8 mouse cellular contexts compared by ENCODE assay signal in genomic region chr4:119109640-119110039, GRCm38 (mm10). TPM values are rescaled to one million over a fixed set of nuclear protein-coding genes. Genes with fewer than 3 reads are reported as not detected.
DNase-seq lines count a peak whose midpoint lies in the region; ATAC-seq lines count a peak whose summit lies in the region.

No protein-coding gene starts in this region.

- 11% methylated on average over 11 of the region's 11 CpGs for WGBS in kidney, embryonic 16.5 days
- 9% methylated on average over 11 of the region's 11 CpGs for WGBS in embryonic facial prominence, embryonic 10.5 days
- WGBS in hindbrain, embryonic 15.5 days: 5% methylated on average over 11 of the region's 11 CpGs
- WGBS in midbrain, embryonic 15.5 days: 7% methylated on average over 11 of the region's 11 CpGs

- peak overlapping the region; percentile 84 for H3K4me3 ChIP-seq in kidney, embryonic 16.5 days (ENCODE audit: low read length)
- H3K4me3 ChIP-seq in embryonic facial prominence, embryonic 10.5 days: peak overlapping the region; percentile 72
- H3K4me3 ChIP-seq in hindbrain, embryonic 15.5 days: peak overlapping the region; percentile 92
- H3K4me3 ChIP-seq in midbrain, embryonic 15.5 days: peak overlapping the region; percentile 57

- H3K27me3 ChIP-seq in kidney, embryonic 16.5 days (ENCODE audit: insufficient read depth, low read length): no peaks in the 10 kb centered on the region
- H3K27me3 ChIP-seq in embryonic facial prominence, embryonic 10.5 days (replicated peaks; ENCODE audit: low read depth, poor library complexity, severe bottlenecking): no peaks in the 10 kb centered on the region
- no peaks in the 10 kb centered on the region for H3K27me3 ChIP-seq in hindbrain, embryonic 15.5 days
- no peaks in the 10 kb centered on the region for H3K27me3 ChIP-seq in midbrain, embryonic 15.5 days (replicated peaks)

- H3K9ac ChIP-seq in kidney, embryonic 16.5 days (replicated peaks; ENCODE audit: low read length): peak overlapping the region; percentile 92
- peak overlapping the region; percentile 80 for H3K9ac ChIP-seq in hindbrain, embryonic 15.5 days
- H3K9ac ChIP-seq in midbrain, embryonic 15.5 days: peak overlapping the region; percentile 61

- H3K27ac ChIP-seq in kidney, embryonic 16.5 days (ENCODE audit: low read length): peak overlapping the region; percentile 99
- H3K27ac ChIP-seq in embryonic facial prominence, embryonic 10.5 days (replicated peaks): peak overlapping the region; percentile 95
- no peak overlapping the region for H3K27ac ChIP-seq in hindbrain, embryonic 15.5 days (replicated peaks)
- H3K27ac ChIP-seq in midbrain, embryonic 15.5 days: 0 out of 2 replicates have a peak overlapping the region, but pooled peaks have one; percentile 83

- no peaks in the 10 kb centered on the region for H3K36me3 ChIP-seq in kidney, embryonic 16.5 days (ENCODE audit: insufficient read depth, low read length)
- peaks cover 41% of the 10 kb centered on the region for H3K36me3 ChIP-seq in embryonic facial prominence, embryonic 10.5 days (replicated peaks)
- no peaks in the 10 kb centered on the region for H3K36me3 ChIP-seq in hindbrain, embryonic 15.5 days
- H3K36me3 ChIP-seq in midbrain, embryonic 15.5 days (replicated peaks): no peaks in the 10 kb centered on the region

- H3K9me3 ChIP-seq in kidney, embryonic 16.5 days (ENCODE audit: low read length): no peaks in the 10 kb centered on the region
- no peaks in the 10 kb centered on the region for H3K9me3 ChIP-seq in embryonic facial prominence, embryonic 10.5 days
- H3K9me3 ChIP-seq in hindbrain, embryonic 15.5 days: no peaks in the 10 kb centered on the region
- no peaks in the 10 kb centered on the region for H3K9me3 ChIP-seq in midbrain, embryonic 15.5 days

- no peak for DNase-seq in kidney, postnatal 25 days
- no peak for DNase-seq in embryonic facial prominence, embryonic 10.5 days (ENCODE audit: low spot score)
- DNase-seq in thymus, postnatal 25 days: no peak
- no peak for DNase-seq in kidney, postnatal 4 days

- no peak for ATAC-seq in kidney, embryonic 16.5 days (ENCODE audit: low FRiP score, low TSS enrichment)
- no peak for ATAC-seq in hindbrain, embryonic 15.5 days (ENCODE audit: low FRiP score, low read depth)
- ATAC-seq in midbrain, embryonic 15.5 days (replicated peaks): no peak
- ATAC-seq in granulocyte monocyte progenitor cell, adult 5-6 weeks (replicated peaks; ENCODE audit: poor library complexity, severe bottlenecking): no peak

- H3K4me1 ChIP-seq in kidney, embryonic 16.5 days (ENCODE audit: insufficient read depth, low read length): peaks cover 48% of the 10 kb centered on the region
- peaks cover 86% of the 10 kb centered on the region for H3K4me1 ChIP-seq in embryonic facial prominence, embryonic 10.5 days
- H3K4me1 ChIP-seq in hindbrain, embryonic 15.5 days (replicated peaks): peaks cover 46% of the 10 kb centered on the region
- peaks cover 35% of the 10 kb centered on the region for H3K4me1 ChIP-seq in midbrain, embryonic 15.5 days

- peak overlapping the region; percentile 60 for H3K4me2 ChIP-seq in kidney, embryonic 16.5 days (replicated peaks; ENCODE audit: low read depth, low read length)
- peak overlapping the region; percentile 84 for H3K4me2 ChIP-seq in hindbrain, embryonic 15.5 days
- peak overlapping the region; percentile 71 for H3K4me2 ChIP-seq in midbrain, embryonic 15.5 days

RNA-seq across cellular contexts. Expression of gene Slc2a1, which starts 1.1 kb away (rescaled TPM):
- polyA plus RNA-seq in kidney, embryonic 16.5 days (2015; fragmentation: Nextera tagmentation; extraction: Ambion mirVana): 98.6 and 98.8 TPM in 2 replicates
- 140 and 166 TPM in 2 replicates for polyA plus RNA-seq in embryonic facial prominence, embryonic 10.5 days (2016; fragmentation: Nextera tagmentation; extraction: Ambion mirVana)
- 89.6 and 90.3 TPM in 2 replicates for polyA plus RNA-seq in hindbrain, embryonic 15.5 days (2015; fragmentation: Nextera tagmentation; extraction: Ambion mirVana)
- polyA plus RNA-seq in midbrain, embryonic 15.5 days (2015; fragmentation: Nextera tagmentation; extraction: Ambion mirVana): 96.1 and 97.6 TPM in 2 replicates
- 9.0 and 10.2 TPM in 2 replicates for total RNA-seq in granulocyte monocyte progenitor cell, adult 5-6 weeks (2014; fragmentation: Nextera tagmentation)
- total RNA-seq in granulocyte monocyte progenitor cell, adult 5-6 weeks (2017): 6.5 and 12.4 TPM in 2 replicates
